Mouse (Mus musculus): Measurements from ENCODE around the gene Ly6c1. TPM values are rescaled to one million over a fixed set of nuclear protein-coding genes. Genes with fewer than 3 reads are reported as not detected.

The Ly6c1 gene
- polyA plus RNA-seq (2017; shearing (Covaris generic)) = 13.4 TPM

DNA sequence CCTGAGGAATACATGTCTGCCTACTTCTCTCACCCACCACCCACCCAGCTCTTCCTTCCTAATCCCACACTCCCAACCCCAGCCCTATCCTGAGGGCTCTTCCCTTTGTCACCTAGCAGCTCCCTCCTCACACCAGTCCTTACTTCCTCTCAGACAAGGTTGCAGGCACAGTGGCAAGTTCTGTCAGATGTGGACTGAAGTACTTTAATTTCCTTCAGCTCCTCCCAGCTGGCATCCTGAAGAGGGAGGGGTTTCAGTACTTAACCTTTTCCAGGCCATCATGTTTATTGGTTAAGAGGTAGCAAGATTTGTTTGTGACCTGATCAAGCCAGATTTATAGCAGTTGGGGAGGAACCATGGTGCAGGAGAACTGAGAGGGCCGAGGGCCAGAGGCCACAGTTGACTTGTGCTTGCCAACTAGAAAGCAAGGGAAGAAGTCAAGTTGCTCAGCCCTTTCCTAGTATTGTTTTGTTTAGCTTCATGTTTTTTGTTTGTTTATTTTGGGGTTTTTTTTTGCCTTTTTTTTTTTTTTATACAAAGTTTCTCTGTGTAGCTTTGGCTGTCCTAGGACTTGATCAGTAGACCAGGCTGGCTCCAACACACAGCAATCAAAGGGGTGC is at the start of gene Ly6c1:
TSS of gene Ly6c1 (minus strand) at position 189 of the 620 bp plus-strand sequence.

Other genes starting within 250 kb of the Ly6c1 start
- not detected for gene Gml2, start 229.8 kb downstream of the Ly6c1 start, polyA plus RNA-seq (2017; shearing (Covaris generic))
- gene 2010109I03Rik, start 151.8 kb downstream of the Ly6c1 start, polyA plus RNA-seq (2017; shearing (Covaris generic)) = 1.1 TPM
- not detected for gene Ly6i, start 65.4 kb downstream of the Ly6c1 start, polyA plus RNA-seq (2017; shearing (Covaris generic))
- 585 TPM for gene Ly6a, start 50.8 kb downstream of the Ly6c1 start, polyA plus RNA-seq (2017; shearing (Covaris generic))
- 1,772 TPM for gene Ly6c2, start 63.1 kb upstream of the Ly6c1 start, polyA plus RNA-seq (2017; shearing (Covaris generic))
- not detected for gene Ly6g, start 106.4 kb upstream of the Ly6c1 start, polyA plus RNA-seq (2017; shearing (Covaris generic))
- not detected for gene BC025446, start 167.5 kb upstream of the Ly6c1 start, polyA plus RNA-seq (2017; shearing (Covaris generic))
- gene Ly6f, start 219.6 kb upstream of the Ly6c1 start, polyA plus RNA-seq (2017; shearing (Covaris generic)) = not detected

Measured in effector memory CD4-positive, alpha-beta T cell, adult 7 months (primary cell).